Mouse (Mus musculus) MEL (cell line): ENCODE results near the gene Mettl17.

Source experiments
- CTCF ChIP-seq, 3 experiments: IDR thresholded peaks in 2 of 3; conservative IDR thresholded peaks in 1 of 3; 2 replicates each; pipeline ENCODE4 v1.5.1; 2011 to 2012; ENCODE audit warnings: low read length in 3 of 3, low read depth in 2 of 3, mild to moderate bottlenecking in 2 of 3, improper control_type of control experiment in 1 of 3, inconsistent platforms in 1 of 3, mixed read lengths in 1 of 3, moderate library complexity in 1 of 3; ENCODE audit not compliant: control insufficient read depth in 1 of 3, insufficient read depth in 1 of 3, poor library complexity in 1 of 3, severe bottlenecking in 1 of 3
- EP300 ChIP-seq, 2 experiments: IDR thresholded peaks; 2 replicates each; pipeline ENCODE4 v1.6.1; 2011; ENCODE audit warnings: improper control_type of control experiment in 2 of 2, low read length in 2 of 2, low read depth in 1 of 2, mild to moderate bottlenecking in 1 of 2
- GABPA ChIP-seq: IDR thresholded peaks from 2 replicates; pipeline ENCODE4 v1.6.1; 2012; ENCODE audit warnings: low read depth, mild to moderate bottlenecking, inconsistent platforms, low read length, improper control_type of control experiment, moderate library complexity
- GATA1 ChIP-seq: IDR thresholded peaks from 2 replicates; pipeline ENCODE4 v1.6.1; 2011; ENCODE audit warnings: low read depth, low read length, improper control_type of control experiment
- POLR2A ChIP-seq, 2 experiments: IDR thresholded peaks; 2 replicates each; pipeline ENCODE4 v1.6.1; 2011 to 2012; ENCODE audit warnings: low read length in 2 of 2, mild to moderate bottlenecking in 2 of 2, control low read depth in 1 of 2, improper control_type of control experiment in 1 of 2, low read depth in 1 of 2, moderate library complexity in 1 of 2; ENCODE audit not compliant: control insufficient read depth in 1 of 2, insufficient read depth in 1 of 2, poor library complexity in 1 of 2
- POLR2AphosphoS2 ChIP-seq: IDR thresholded peaks from 2 replicates; pipeline ENCODE4 v1.6.1; 2011; ENCODE audit warnings: low read length, improper control_type of control experiment
- POLR2AphosphoS5 ChIP-seq: IDR thresholded peaks from 2 replicates; pipeline ENCODE4 v1.6.1; 2012; ENCODE audit warnings: low read depth, borderline replicate concordance, mild to moderate bottlenecking, inconsistent platforms, low read length, moderate library complexity, mixed read lengths
- RAD21 ChIP-seq: IDR thresholded peaks from 2 replicates; pipeline ENCODE4 v1.6.1; 2011; ENCODE audit warnings: mild to moderate bottlenecking, low read depth, low read length, improper control_type of control experiment
- SIN3A ChIP-seq: IDR thresholded peaks from 2 replicates; pipeline ENCODE4 v1.6.1; 2012; ENCODE audit warnings: low read length, improper control_type of control experiment, inconsistent platforms
- TBP ChIP-seq: IDR thresholded peaks from 2 replicates; pipeline ENCODE4 v1.8.0; 2011; ENCODE audit warnings: low read depth, low read length, improper control_type of control experiment
- USF1 ChIP-seq: IDR thresholded peaks from 2 replicates; pipeline ENCODE4 v1.6.1; 2014; ENCODE audit warnings: low read depth, mild to moderate bottlenecking, inconsistent platforms, low read length, improper control_type of control experiment, moderate library complexity
- USF2 ChIP-seq, 2 experiments: IDR thresholded peaks; 2 replicates each; pipeline ENCODE4 v1.6.1; 2011 to 2012; ENCODE audit warnings: improper control_type of control experiment in 2 of 2, low read length in 2 of 2, borderline replicate concordance in 1 of 2, inconsistent platforms in 1 of 2, low read depth in 1 of 2, mild to moderate bottlenecking in 1 of 2; ENCODE audit not compliant: insufficient read depth in 1 of 2

GRCm38 (mm10) chr14:51853399-51853798 is 31.2 kb upstream of the Mettl17 start, which contains the start of gene Ear6:
- TF ChIP-seq SIN3A: no peak
- no peak for TF ChIP-seq POLR2AphosphoS5
- TF ChIP-seq CTCF (IDR thresholded peaks at IDR 0.05 in 2 of 3, conservative IDR thresholded peaks at IDR 0.05 in 1 of 3; ENCODE audit: control insufficient read depth in 1 of 3, insufficient read depth in 1 of 3, low read depth in 2 of 3, low read length in 3 of 3, poor library complexity in 1 of 3, severe bottlenecking in 1 of 3): no peak
- TF ChIP-seq EP300 (IDR thresholded peaks at IDR 0.05; ENCODE audit: low read depth in 1 of 2, low read length in 2 of 2): no peak
- no peak for TF ChIP-seq POLR2AphosphoS2
- TF ChIP-seq TBP: no peak
- no peak for TF ChIP-seq RAD21
- no peak for TF ChIP-seq POLR2A (IDR thresholded peaks at IDR 0.05; ENCODE audit: control insufficient read depth in 1 of 2, insufficient read depth in 1 of 2, low read depth in 1 of 2, low read length in 2 of 2, poor library complexity in 1 of 2)
- TF ChIP-seq GATA1: no peak
- TF ChIP-seq USF1: no peak
- no peak for TF ChIP-seq GABPA
- no peak for TF ChIP-seq USF2 (IDR thresholded peaks at IDR 0.05; ENCODE audit: borderline replicate concordance in 1 of 2, insufficient read depth in 1 of 2, low read depth in 1 of 2, low read length in 2 of 2)
